8 mouse cellular contexts compared by ENCODE assay signal in the genomic region with DNA sequence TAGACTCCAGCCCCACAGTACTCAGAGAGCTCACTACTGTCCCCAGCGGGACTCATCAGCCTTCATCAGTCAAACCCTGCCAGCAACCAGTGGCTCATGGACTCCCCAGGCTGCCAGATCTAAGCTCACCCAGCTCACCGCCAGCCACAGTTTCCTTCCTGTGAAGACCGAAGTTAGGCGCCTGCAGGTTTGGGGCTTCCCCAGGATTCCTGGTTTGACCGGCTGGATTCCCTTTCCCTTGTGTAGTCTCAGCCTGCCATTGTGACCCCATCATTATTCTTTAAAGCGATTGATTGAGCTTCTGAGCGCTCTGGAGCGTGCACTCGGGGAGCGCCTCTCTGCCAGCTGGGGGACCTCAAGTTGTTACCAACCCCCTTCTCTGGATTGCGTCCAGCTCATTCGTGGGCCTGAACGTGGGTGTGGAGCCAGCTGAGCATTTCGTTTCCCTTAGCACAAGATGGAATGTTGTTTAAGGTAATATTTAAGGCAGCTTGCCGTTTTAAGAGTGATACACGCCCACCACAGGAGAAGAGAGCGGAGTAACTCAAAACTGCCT.
DNase-seq lines count a peak whose midpoint lies in the region; ATAC-seq lines count a peak whose summit lies in the region.

No protein-coding gene starts in this region.

- no peak overlapping the region for H3K9ac ChIP-seq in heart, embryonic 15.5 days
- H3K9ac ChIP-seq in hindbrain, embryonic 13.5 days: no peak overlapping the region
- no peak overlapping the region for H3K9ac ChIP-seq in lung, embryonic 15.5 days
- no peak overlapping the region for H3K9ac ChIP-seq in liver, embryonic 12.5 days

- H3K9me3 ChIP-seq in heart, embryonic 15.5 days (replicated peaks): 0 out of 2 replicates have a peak, but pooled peaks cover 5% of the 10 kb centered on the region
- H3K9me3 ChIP-seq in hindbrain, embryonic 13.5 days: no peaks in the 10 kb centered on the region
- no peaks in the 10 kb centered on the region for H3K9me3 ChIP-seq in lung, embryonic 15.5 days
- H3K9me3 ChIP-seq in liver, embryonic 12.5 days (replicated peaks): peaks cover 7% of the 10 kb centered on the region

- intact Hi-C loops in heart, postnatal 36 days (cut with DNase I): no loop called here

- no peak overlapping the region for H3K4me3 ChIP-seq in heart, embryonic 15.5 days
- no peak overlapping the region for H3K4me3 ChIP-seq in hindbrain, embryonic 13.5 days
- H3K4me3 ChIP-seq in lung, embryonic 15.5 days: no peak overlapping the region
- no peak overlapping the region for H3K4me3 ChIP-seq in liver, embryonic 12.5 days

- H3K27me3 ChIP-seq in heart, embryonic 15.5 days: no peaks in the 10 kb centered on the region
- no peaks in the 10 kb centered on the region for H3K27me3 ChIP-seq in hindbrain, embryonic 13.5 days
- H3K27me3 ChIP-seq in lung, embryonic 15.5 days: no peaks in the 10 kb centered on the region
- peaks cover 8% of the 10 kb centered on the region; the same call in 1 of the 2 replicates for H3K27me3 ChIP-seq in liver, embryonic 12.5 days (replicated peaks)

- DNase-seq in heart, postnatal 36 days: no peak
- DNase-seq in T-cell, adult 2 months (ENCODE audit: low spot score): peak; percentile 43
- peak; percentile 55 for DNase-seq in telencephalon, adult 2 months (ENCODE audit: low read depth, low spot score)
- no peak for DNase-seq in urinary bladder, postnatal 14 days (ENCODE audit: low spot score)

- 0 out of 2 replicates have a peak, but pooled peaks have one; percentile 7 for ATAC-seq in heart, embryonic 15.5 days (replicated peaks; ENCODE audit: insufficient number of reproducible peaks, insufficient read depth, low FRiP score, low read depth)
- ATAC-seq in hindbrain, embryonic 13.5 days (ENCODE audit: low FRiP score): no peak
- ATAC-seq in lung, embryonic 15.5 days (ENCODE audit: borderline replicate concordance, extremely low read depth, low FRiP score, low TSS enrichment): no peak
- ATAC-seq in liver, embryonic 12.5 days: no peak

- peaks cover 18% of the 10 kb centered on the region for H3K4me1 ChIP-seq in heart, embryonic 15.5 days (replicated peaks)
- peaks cover 30% of the 10 kb centered on the region for H3K4me1 ChIP-seq in hindbrain, embryonic 13.5 days (replicated peaks)
- H3K4me1 ChIP-seq in lung, embryonic 15.5 days: peaks cover 49% of the 10 kb centered on the region
- H3K4me1 ChIP-seq in liver, embryonic 12.5 days: no peaks in the 10 kb centered on the region

- 30% methylated on average over 17 of the region's 17 CpGs for WGBS in heart, embryonic 15.5 days
- WGBS in hindbrain, embryonic 13.5 days: 25% methylated on average over 17 of the region's 17 CpGs
- 19% methylated on average over 17 of the region's 17 CpGs for WGBS in lung, embryonic 15.5 days
- 26% methylated on average over 17 of the region's 17 CpGs for WGBS in liver, embryonic 12.5 days (ENCODE audit: insufficient replicate concordance)

- H3K27ac ChIP-seq in heart, embryonic 15.5 days: peak overlapping the region; percentile 54
- peak overlapping the region; percentile 44 for H3K27ac ChIP-seq in hindbrain, embryonic 13.5 days
- peak overlapping the region; percentile 79 for H3K27ac ChIP-seq in lung, embryonic 15.5 days
- no peak overlapping the region for H3K27ac ChIP-seq in liver, embryonic 12.5 days

- H3K4me2 ChIP-seq in heart, embryonic 15.5 days: peak overlapping the region; percentile 27
- H3K4me2 ChIP-seq in hindbrain, embryonic 13.5 days: peak overlapping the region; percentile 18; the same call in 1 of the 2 replicates
- H3K4me2 ChIP-seq in lung, embryonic 15.5 days: peak overlapping the region; percentile 45
- H3K4me2 ChIP-seq in liver, embryonic 12.5 days: no peak overlapping the region

- H3K36me3 ChIP-seq in heart, embryonic 15.5 days: no peaks in the 10 kb centered on the region
- no peaks in the 10 kb centered on the region for H3K36me3 ChIP-seq in hindbrain, embryonic 13.5 days
- no peaks in the 10 kb centered on the region for H3K36me3 ChIP-seq in lung, embryonic 15.5 days
- H3K36me3 ChIP-seq in liver, embryonic 12.5 days: no peaks in the 10 kb centered on the region

Comparison
In these comparisons a context has a peak if more than half of its experiments do, and no peak if none do; other contexts are left out.
1. DNase-seq: peak in T-cell, adult 2 months (single experiment) and telencephalon, adult 2 months (single experiment); none in heart, postnatal 36 days (0 of 2) and urinary bladder, postnatal 14 days (single experiment).